Mouse (Mus musculus): ENCODE measurements around the gene Dram1.

The Dram1 gene

GRCm38 (mm10) chr10:88379013-88379885 is at the start of gene Dram1, which contains the start of gene Gnptab:
Gene Dram1, minus strand, starts transcription at chr10:88379080.
Gene Gnptab, plus strand, starts transcription at chr10:88379132.
- peak; percentile 86 to 89 for DNase-seq

GRCm38 (mm10) chr10:88427998-88428397 is 49.1 kb upstream of the Dram1 start:
- no peak for DNase-seq

GRCm38 (mm10) chr10:88426896-88427295 is 48.0 kb upstream of the Dram1 start:
- peak in 1 of 2 experiments; percentile 12 for DNase-seq

- DNase-seq = peak; percentile 50 to 61
Measured at GRCm38 (mm10) chr10:88426158-88426816, 47.4 kb upstream of the Dram1 start.

- DNase-seq = no peak
Measured at GRCm38 (mm10) chr10:88420655-88421435, 42.0 kb upstream of the Dram1 start.

DNA sequence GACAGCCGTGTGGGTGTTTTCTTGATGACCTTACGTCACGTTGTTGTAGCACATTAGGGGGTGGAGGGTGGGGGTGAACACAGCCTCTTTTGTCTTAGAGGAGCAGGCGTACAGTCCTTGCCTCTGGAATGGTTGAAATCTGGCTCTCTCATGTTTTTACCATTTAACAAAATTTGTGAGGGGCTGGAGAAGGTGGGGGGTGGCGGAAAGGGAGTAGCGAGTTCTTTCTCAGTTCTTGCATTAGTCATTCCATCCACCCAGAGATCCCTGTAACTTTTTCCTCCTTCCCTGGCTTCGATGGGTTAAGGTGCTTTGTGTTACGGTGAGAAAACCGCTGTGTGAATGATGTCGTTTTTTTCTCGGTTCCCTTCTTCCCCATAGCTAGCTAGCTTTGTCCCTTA is 41.3 kb upstream of the Dram1 start:
- no peak for DNase-seq

DNA sequence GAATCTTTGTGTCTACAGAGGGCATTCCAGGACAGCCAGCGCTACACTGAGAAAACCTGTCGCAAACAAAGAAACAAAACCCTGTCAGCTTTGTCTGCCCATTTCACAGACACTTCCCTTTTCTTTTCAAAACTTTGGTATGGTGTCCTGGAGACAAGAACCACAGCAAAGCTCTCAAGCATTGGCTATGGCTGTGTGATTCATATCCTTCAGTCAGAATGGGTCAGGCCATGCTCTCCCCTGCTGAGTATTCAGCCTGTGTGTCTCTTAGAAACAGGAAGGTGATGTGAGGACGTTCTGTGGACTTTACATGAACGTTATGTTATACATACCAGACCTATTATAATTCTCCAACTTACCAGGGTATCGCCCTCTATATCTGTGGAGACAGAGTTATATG is 38.8 kb upstream of the Dram1 start:
- no peak for DNase-seq

GRCm38 (mm10) chr10:88412290-88412995 is 33.6 kb upstream of the Dram1 start:
- no peak for DNase-seq

GRCm38 (mm10) chr10:88409751-88410150 is 30.9 kb upstream of the Dram1 start:
- no peak for DNase-seq

DNA sequence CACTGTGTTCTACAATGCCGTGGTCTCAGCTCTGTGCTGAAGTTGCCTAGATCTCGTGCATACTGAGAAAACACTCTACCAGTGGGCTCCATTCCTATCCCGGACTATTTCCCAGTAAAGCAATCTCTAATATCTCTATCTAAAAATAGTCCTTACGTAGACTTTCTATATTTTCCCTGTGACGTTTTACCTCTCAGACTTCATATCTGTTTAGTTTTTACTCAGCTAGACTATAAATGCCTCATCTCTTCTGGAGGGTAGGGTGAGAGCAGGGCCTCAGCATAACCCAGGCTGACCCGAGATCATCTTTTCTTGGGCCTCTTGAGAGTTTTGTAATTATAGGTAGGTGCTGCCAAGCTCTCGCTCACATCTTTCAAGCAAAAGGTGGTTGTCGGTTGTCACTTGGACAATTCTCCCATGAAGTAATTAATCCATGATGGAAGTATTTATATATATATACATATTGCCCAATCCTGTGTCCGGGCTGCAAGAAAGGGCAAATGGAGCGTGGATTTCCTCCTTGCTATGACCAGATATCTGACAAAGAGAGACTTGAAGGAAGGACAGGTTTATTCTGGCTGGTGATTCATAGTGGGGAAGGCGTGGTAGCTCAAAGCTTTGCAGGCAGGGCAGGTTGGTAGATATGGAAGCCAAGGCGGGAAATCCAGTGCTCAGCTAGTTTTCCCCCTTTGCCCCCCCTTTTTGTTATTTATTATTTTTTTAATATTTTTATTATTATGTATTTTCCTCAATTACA is 29.2 kb upstream of the Dram1 start:
- DNase-seq = no peak

- DNase-seq = peak in 1 of 2 experiments; percentile 21
Measured at GRCm38 (mm10) chr10:88405812-88406211, 26.9 kb upstream of the Dram1 start.

GRCm38 (mm10) chr10:88404220-88404619 is 25.3 kb upstream of the Dram1 start:
- DNase-seq = no peak

DNA sequence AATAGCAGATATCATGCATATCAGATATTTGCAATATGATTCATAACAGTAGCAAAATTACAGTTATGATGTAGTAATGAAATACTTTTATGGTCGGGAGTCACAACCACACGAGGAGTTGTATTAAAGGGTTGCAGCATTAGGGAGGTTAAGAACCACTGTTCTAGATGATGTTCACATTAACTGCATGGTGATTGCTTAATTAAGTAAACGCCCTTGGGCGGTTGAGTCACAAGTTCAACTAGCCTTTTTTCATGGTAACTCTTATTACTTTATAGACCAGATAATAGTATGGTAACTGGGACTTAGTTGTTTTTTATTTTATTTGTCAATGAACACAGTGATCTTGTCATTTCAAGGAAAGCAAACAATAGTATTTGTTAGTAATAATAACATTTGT is 24.1 kb upstream of the Dram1 start:
- no peak for DNase-seq

DNA sequence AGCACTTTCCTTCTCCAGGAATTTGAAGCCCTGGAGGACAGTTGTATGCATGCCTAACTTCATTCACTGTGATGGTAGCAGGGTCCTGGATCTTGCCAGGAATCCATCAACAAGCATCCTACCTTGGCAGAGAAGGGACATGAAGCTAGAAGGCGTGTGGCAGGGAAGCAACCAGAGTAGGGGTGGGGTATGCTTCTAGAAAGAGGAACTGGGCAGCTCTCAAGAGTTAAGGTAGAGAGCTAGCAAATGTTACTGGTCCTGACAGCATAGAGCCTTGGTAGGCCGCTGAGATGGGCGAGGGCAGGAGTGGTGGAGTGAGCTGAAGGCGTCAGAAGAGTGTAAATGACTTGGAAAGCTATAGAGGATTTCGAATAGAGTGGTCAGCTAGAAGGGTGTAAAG is 20.4 kb upstream of the Dram1 start:
- no peak for DNase-seq

GRCm38 (mm10) chr10:88398668-88399243 is 19.9 kb upstream of the Dram1 start:
- no peak for DNase-seq

- no peak for DNase-seq
Measured at GRCm38 (mm10) chr10:88392181-88392847, 13.4 kb upstream of the Dram1 start.

DNA sequence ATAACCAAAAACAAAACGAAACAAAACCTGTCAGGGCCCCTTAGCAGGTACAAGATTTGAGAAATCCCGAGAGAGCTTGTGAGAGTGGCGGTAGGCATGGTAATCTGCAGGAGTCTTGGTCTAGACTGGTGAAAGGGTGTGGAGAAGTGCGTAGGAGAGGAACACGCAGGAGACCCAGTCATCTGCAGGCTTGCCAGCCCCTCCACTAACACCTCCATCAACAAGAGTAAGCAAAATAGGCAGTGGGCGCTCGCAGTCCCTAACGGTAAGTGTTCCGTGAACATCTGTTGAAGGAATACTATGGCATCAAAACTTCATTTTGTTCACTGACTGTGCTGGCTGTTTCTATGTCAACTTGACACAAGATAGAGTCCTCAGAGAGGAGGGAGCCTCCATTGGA is 12.6 kb upstream of the Dram1 start:
- DNase-seq = no peak

DNA sequence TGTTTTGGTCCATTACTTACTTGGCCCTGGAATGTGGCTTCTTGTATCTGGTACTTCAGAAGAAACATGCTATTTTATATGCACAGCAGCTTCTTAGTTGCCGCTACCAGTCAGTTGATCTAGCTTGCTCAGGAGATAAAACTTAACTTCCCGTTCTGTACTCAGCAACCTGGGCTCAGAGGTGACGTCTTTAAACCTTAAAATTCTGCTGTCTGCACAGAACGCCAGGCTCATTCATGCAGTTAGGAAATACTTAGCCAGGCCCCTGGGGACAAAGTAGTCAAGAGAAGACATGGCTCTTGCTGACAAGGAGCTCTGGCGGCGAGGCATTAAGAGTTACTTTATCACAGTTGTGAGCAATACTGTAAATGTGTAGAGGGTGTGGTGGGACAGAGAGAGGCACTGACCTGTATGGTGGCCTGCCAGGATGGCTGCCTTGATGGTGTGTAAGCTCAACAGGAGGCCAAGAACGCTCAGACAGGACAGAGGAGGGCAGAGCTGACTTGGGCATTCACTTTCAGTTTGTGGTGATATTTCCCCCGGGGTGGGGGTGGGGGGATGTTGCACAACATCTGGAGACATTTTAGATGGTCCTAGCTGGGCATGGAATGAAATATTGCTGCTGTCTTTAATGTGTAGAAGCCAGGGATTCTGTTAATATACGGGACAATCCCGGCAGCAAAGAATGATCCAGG is 11.4 kb upstream of the Dram1 start:
- DNase-seq = peak in 1 of 2 experiments; percentile 19

- no peak for DNase-seq
Measured at GRCm38 (mm10) chr10:88389576-88389975, 10.7 kb upstream of the Dram1 start.

- DNase-seq = peak in 1 of 2 experiments; percentile 26
Measured at GRCm38 (mm10) chr10:88386251-88386650, 7.4 kb upstream of the Dram1 start.
